Mouse (Mus musculus): ENCODE results near the gene Ryk. TPM values are rescaled to one million over a fixed set of nuclear protein-coding genes. Genes with fewer than 3 reads are reported as not detected.

Ryk gene
- total RNA-seq, 4 experiments from 2014 or later, result 39.8 to 52.7 (median 43.4) TPM

GRCm38 (mm10) chr9:102948706-102949105 is 114.0 kb downstream of the Ryk start:
- no peak for DNase-seq (ENCODE audit: low spot score in 2 of 2)

GRCm38 (mm10) chr9:102951091-102951994 is 116.6 kb downstream of the Ryk start:
- DNase-seq (ENCODE audit: low spot score in 2 of 2), result no peak

- no peak for DNase-seq (ENCODE audit: low spot score in 2 of 2)
These were observed 121.1 kb downstream of the Ryk start for GRCm38 (mm10) chr9:102955866-102956265.

Other genes with a start within 250 kb of the Ryk start
- 100 to 1,000 TPM in 3 of 4 experiments, 10 to 100 TPM in 1; 93.1 to 131 (median 114) TPM for gene Anapc13, start 208.6 kb upstream of the Ryk start, total RNA-seq (2022)
- gene Cep63, start 208.4 kb upstream of the Ryk start, total RNA-seq (2022), result 10 to 100 TPM; 26.7 to 34.7 (median 31.2) TPM
- 10 to 100 TPM; 17.3 to 22.8 (median 20.6) TPM for gene Amotl2, start 118.2 kb upstream of the Ryk start, total RNA-seq (2022)
- 1 to 10 TPM; 2.0 to 2.3 (median 2.3) TPM for gene Slco2a1, start 153.8 kb downstream of the Ryk start, total RNA-seq (2022)

Data from layer of hippocampus, adult 8-10 months (tissue).